Mouse (Mus musculus) CH12.LX (cell line): ENCODE results near the gene Pin4.

Source experiments
- CTCF ChIP-seq, 2 experiments: IDR thresholded peaks in 1 of 2; conservative IDR thresholded peaks in 1 of 2; 2 replicates each; pipeline ENCODE4 v1.5.1; 2011 to 2012; ENCODE audit warnings: low read depth in 2 of 2, low read length in 2 of 2, improper control_type of control experiment in 1 of 2, inconsistent platforms in 1 of 2, mild to moderate bottlenecking in 1 of 2, moderate library complexity in 1 of 2
- EP300 ChIP-seq: IDR thresholded peaks from 2 replicates; pipeline ENCODE4 v1.6.1; 2011; ENCODE audit warnings: low read length, improper control_type of control experiment
- GABPA ChIP-seq: IDR thresholded peaks from 2 replicates; pipeline ENCODE4 v1.6.1; 2012; ENCODE audit warnings: low read depth, low read length, improper control_type of control experiment, inconsistent platforms; ENCODE audit not compliant: insufficient replicate concordance
- MAZ ChIP-seq: IDR thresholded peaks from 2 replicates; pipeline ENCODE4 v1.6.1; 2012; ENCODE audit warnings: low read depth, mild to moderate bottlenecking, inconsistent platforms, low read length, improper control_type of control experiment, moderate library complexity
- MYC ChIP-seq: IDR thresholded peaks from 2 replicates; pipeline ENCODE4 v1.6.1; 2011; ENCODE audit warnings: low read depth, mild to moderate bottlenecking, improper control_type of control experiment, low read length
- NELFE ChIP-seq: IDR thresholded peaks from 2 replicates; pipeline ENCODE4 v1.6.1; 2011; ENCODE audit warnings: low read depth, low read length, improper control_type of control experiment
- POLR2A ChIP-seq: IDR thresholded peaks from 2 replicates; pipeline ENCODE4 v1.6.1; 2011; ENCODE audit warnings: low read depth, mild to moderate bottlenecking, improper control_type of control experiment, low read length
- POLR2AphosphoS2 ChIP-seq: IDR thresholded peaks from 2 replicates; pipeline ENCODE4 v1.6.1; 2011; ENCODE audit warnings: low read depth, low read length, improper control_type of control experiment
- ZC3H11A ChIP-seq: IDR thresholded peaks from 2 replicates; pipeline ENCODE4 v1.6.1; 2012; ENCODE audit warnings: low read depth, mild to moderate bottlenecking, inconsistent platforms, low read length, improper control_type of control experiment
- ZMIZ1 ChIP-seq: IDR thresholded peaks from 2 replicates; pipeline ENCODE4 v1.6.1; 2012; ENCODE audit warnings: low read depth, mild to moderate bottlenecking, inconsistent platforms, low read length, improper control_type of control experiment
- ZNF384 ChIP-seq: IDR thresholded peaks from 2 replicates; pipeline ENCODE4 v1.6.1; 2012; ENCODE audit warnings: low read depth, low read length, improper control_type of control experiment, inconsistent platforms

DNA sequence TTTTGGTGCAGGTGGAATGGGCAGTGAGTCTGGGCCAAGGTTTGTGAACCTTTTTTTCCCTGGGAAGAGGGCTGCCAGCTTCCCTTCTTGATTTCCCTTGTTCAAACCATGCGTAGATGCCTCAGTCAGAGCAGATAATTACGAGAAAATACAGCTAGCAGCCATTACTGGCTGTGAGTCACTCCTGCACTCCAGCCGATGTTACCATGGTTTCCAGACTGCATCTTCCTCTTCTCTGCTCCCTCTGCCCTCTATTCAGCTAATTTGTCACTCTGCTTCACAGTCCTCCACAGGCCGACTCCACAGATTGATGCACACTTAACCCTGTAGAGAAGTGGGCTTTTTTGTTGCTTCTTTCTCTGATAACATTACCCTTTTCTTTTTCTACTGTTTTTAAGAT, 3.6 kb upstream of the Pin4 start:
- TF ChIP-seq MYC (no peak), GABPA (no peak), POLR2A (no peak), ZNF384 (no peak), CTCF (conservative IDR thresholded peaks at IDR 0.05 in 1 of 2, IDR thresholded peaks at IDR 0.05 in 1 of 2; ENCODE audit: low read depth in 2 of 2, low read length in 2 of 2) (no peak), MAZ (no peak), NELFE (no peak), ZMIZ1 (no peak), ZC3H11A (no peak), EP300 (no peak), POLR2AphosphoS2 (no peak)
